Comparison of ENCODE assay signal across 8 mouse cellular contexts in the genomic region with DNA sequence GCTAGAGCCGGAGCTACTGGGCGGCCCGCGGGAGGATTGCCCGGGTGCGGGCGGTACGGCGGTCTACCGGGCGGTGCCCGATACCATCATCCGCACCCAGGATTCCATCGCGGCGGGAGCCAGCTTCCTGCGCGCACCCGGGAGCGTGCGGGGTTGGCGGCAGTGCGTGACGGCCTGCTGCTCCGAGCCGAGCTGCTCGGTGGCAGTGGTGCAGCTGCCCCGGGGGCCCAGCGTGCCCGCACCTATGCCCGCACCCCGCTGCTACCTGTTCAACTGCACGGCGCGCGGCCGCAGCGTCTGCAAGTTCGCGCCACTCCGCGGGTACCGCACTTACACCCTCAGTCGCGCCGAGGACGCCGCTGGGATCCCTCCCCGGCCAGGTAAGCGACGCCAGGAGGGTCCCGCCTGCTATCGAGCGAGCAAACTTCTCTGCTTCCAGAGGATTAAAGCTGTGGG. TPM values are rescaled to one million over a fixed set of nuclear protein-coding genes. Genes with fewer than 3 reads are reported as not detected.
DNase-seq lines count a peak whose midpoint lies in the region; ATAC-seq and TF ChIP-seq lines count a peak whose summit lies in the region.

No protein-coding gene starts in this region.

- TF ChIP-seq CTCF in olfactory bulb, adult 2 months (IDR thresholded peaks at IDR 0.05; ENCODE audit: insufficient read depth, low read depth, low read length), result no peak

- ATAC-seq in kidney, embryonic 14.5 days (ENCODE audit: low FRiP score, low TSS enrichment), result 0 out of 2 replicates have a peak, but pooled peaks have one; percentile 30
- ATAC-seq in embryonic facial prominence, embryonic 12.5 days (ENCODE audit: insufficient number of reproducible peaks, insufficient read depth, low FRiP score, low TSS enrichment), result no peak
- no peak for ATAC-seq in granulocyte monocyte progenitor cell, adult 5-6 weeks (replicated peaks; ENCODE audit: poor library complexity, severe bottlenecking)

- in situ Hi-C loops in ES-E14 (cut with MboI; ENCODE audit: low sequenced_read_pairs in 2 of 2, unreplicated experiment in 2 of 2), result no loop called here

- peak overlapping the region; percentile 51; the same call in 1 of the 2 replicates for H3K9ac ChIP-seq in kidney, embryonic 14.5 days (ENCODE audit: low read depth, low read length)
- peak overlapping the region; percentile 75 for H3K9ac ChIP-seq in ES-E14 (ENCODE audit: insufficient read depth, low read depth, low read length, poor library complexity, severe bottlenecking)
- H3K9ac ChIP-seq in embryonic facial prominence, embryonic 12.5 days, result peak overlapping the region; percentile 58

- peaks cover 5% of the 10 kb centered on the region; the same call in 1 of the 2 replicates for H3K4me1 ChIP-seq in kidney, embryonic 14.5 days (ENCODE audit: control insufficient read depth, insufficient read depth, low read length)
- H3K4me1 ChIP-seq in ES-E14 (ENCODE audit: control insufficient read depth in 2 of 2, insufficient read depth in 2 of 2, low read length in 2 of 2, poor library complexity in 1 of 2), result peaks cover 0 to 5% of the 10 kb centered on the region in 2 experiments; a peak in 1 of 4 replicates
- peaks cover 3% of the 10 kb centered on the region; the same call in 1 of the 2 replicates for H3K4me1 ChIP-seq in embryonic facial prominence, embryonic 12.5 days
- peaks cover 12% of the 10 kb centered on the region for H3K4me1 ChIP-seq in limb, embryonic 10.5 days
- peaks cover 9% of the 10 kb centered on the region for H3K4me1 ChIP-seq in olfactory bulb, adult 2 months (ENCODE audit: control insufficient read depth, insufficient read depth, low read length)

- peak overlapping the region; percentile 70 for H3K4me3 ChIP-seq in kidney, embryonic 14.5 days (ENCODE audit: low read length)
- peak overlapping the region; percentile 90 to 99 for H3K4me3 ChIP-seq in ES-E14 (ENCODE audit: insufficient read depth in 1 of 2, low read depth in 1 of 2, low read length in 2 of 2, poor library complexity in 1 of 2, severe bottlenecking in 1 of 2)
- peak overlapping the region; percentile 66 for H3K4me3 ChIP-seq in embryonic facial prominence, embryonic 12.5 days
- H3K4me3 ChIP-seq in limb, embryonic 10.5 days, result peak overlapping the region; percentile 82
- H3K4me3 ChIP-seq in olfactory bulb, adult 2 months (ENCODE audit: insufficient read depth, low read depth, low read length), result peak overlapping the region; percentile 81

- no peak for TF ChIP-seq POLR2A in olfactory bulb, adult 2 months (IDR thresholded peaks at IDR 0.05; ENCODE audit: insufficient read depth, low read depth, low read length)

- H3K36me3 ChIP-seq in kidney, embryonic 14.5 days (ENCODE audit: control insufficient read depth, insufficient read depth, low read length), result no peaks in the 10 kb centered on the region
- no peaks in the 10 kb centered on the region for H3K36me3 ChIP-seq in ES-E14 (ENCODE audit: control insufficient read depth, insufficient read depth, low read length, poor library complexity, severe bottlenecking)
- no peaks in the 10 kb centered on the region for H3K36me3 ChIP-seq in embryonic facial prominence, embryonic 12.5 days
- no peaks in the 10 kb centered on the region for H3K36me3 ChIP-seq in limb, embryonic 10.5 days

- no peak overlapping the region for H3K27ac ChIP-seq in kidney, embryonic 14.5 days (ENCODE audit: low read depth, low read length)
- no peak overlapping the region for H3K27ac ChIP-seq in ES-E14 (ENCODE audit: insufficient read depth, low read depth, low read length, poor library complexity, severe bottlenecking)
- H3K27ac ChIP-seq in embryonic facial prominence, embryonic 12.5 days, result no peak overlapping the region
- H3K27ac ChIP-seq in limb, embryonic 10.5 days, result no peak overlapping the region
- H3K27ac ChIP-seq in olfactory bulb, adult 2 months (ENCODE audit: insufficient read depth, low read depth, low read length), result 0 out of 2 replicates have a peak overlapping the region, but pooled peaks have one; percentile 30

- peaks cover 15% of the 10 kb centered on the region for H3K27me3 ChIP-seq in kidney, embryonic 14.5 days (ENCODE audit: control insufficient read depth, insufficient read depth, low read length)
- peaks cover 21% of the 10 kb centered on the region for H3K27me3 ChIP-seq in embryonic facial prominence, embryonic 12.5 days
- peaks cover 30% of the 10 kb centered on the region for H3K27me3 ChIP-seq in limb, embryonic 10.5 days (ENCODE audit: low read depth, poor library complexity, severe bottlenecking)

- DNase-seq in kidney, adult 11 months, result no peak
- DNase-seq in ES-E14 (ENCODE audit: low read depth, low spot score), result no peak
- DNase-seq in limb, embryonic 10.5 days (ENCODE audit: low spot score), result peak; percentile 40
- no peak for DNase-seq in Muller cell, postnatal 12 days (ENCODE audit: inconsistent ontology term)

- no peaks in the 10 kb centered on the region for H3K9me3 ChIP-seq in kidney, embryonic 14.5 days (ENCODE audit: control insufficient read depth, low read length)
- no peaks in the 10 kb centered on the region for H3K9me3 ChIP-seq in ES-E14 (ENCODE audit: control insufficient read depth, insufficient read depth, low read depth, low read length)
- no peaks in the 10 kb centered on the region for H3K9me3 ChIP-seq in embryonic facial prominence, embryonic 12.5 days
- H3K9me3 ChIP-seq in limb, embryonic 10.5 days (replicated peaks), result no peaks in the 10 kb centered on the region

- under 1% methylated on average over 52 of the region's 54 CpGs for WGBS in kidney, embryonic 14.5 days
- WGBS in embryonic facial prominence, embryonic 12.5 days, result under 1% methylated on average over 54 of the region's 54 CpGs
- WGBS in limb, embryonic 10.5 days, result under 1% methylated on average over 54 of the region's 54 CpGs
- under 1% methylated on average over 54 of the region's 54 CpGs for WGBS in olfactory bulb, adult 2 months

- H3K4me2 ChIP-seq in kidney, embryonic 14.5 days (replicated peaks; ENCODE audit: low read depth, low read length), result peak overlapping the region; percentile 100
- H3K4me2 ChIP-seq in embryonic facial prominence, embryonic 12.5 days (replicated peaks), result peak overlapping the region; percentile 100

TF ChIP-seq in ES-E14, 5 proteins besides CTCF, POLR2A, EP300 and RAD21:
- 0 out of 2 replicates have a peak, but pooled peaks have one; percentile 33 for TF ChIP-seq HCFC1 (IDR thresholded peaks at IDR 0.05; ENCODE audit: borderline replicate concordance, insufficient read depth, low read length)
- no peak for TF ChIP-seq MAFK (IDR thresholded peaks at IDR 0.05; ENCODE audit: insufficient read depth, low read depth, low read length)

RNA-seq across cellular contexts. Expression of a gene that starts 0.7 kb away (rescaled TPM):
- polyA plus RNA-seq in kidney, embryonic 14.5 days (2014; fragmentation: Nextera tagmentation; extraction: Ambion mirVana), result 1.2 TPM in 2 replicates
- total RNA-seq in ES-E14 (2012; rRNA removed), result 25.6 and 44.0 TPM in 2 replicates
- 7.3 and 7.7 TPM in 2 replicates for polyA plus RNA-seq in embryonic facial prominence, embryonic 12.5 days (2016; fragmentation: Nextera tagmentation; extraction: Ambion mirVana)
- 1.4 and 1.6 TPM in 2 replicates for polyA plus RNA-seq in limb, embryonic 10.5 days (2016; fragmentation: Nextera tagmentation; extraction: Ambion mirVana)
- not detected in 2 replicates for polyA plus RNA-seq in olfactory bulb, adult 2 months (2012; ENCODE audit: insufficient read depth, insufficient read length, low replicate concordance, missing spikeins)
- 0.45 and 1.2 TPM in 2 replicates for total RNA-seq in granulocyte monocyte progenitor cell, adult 5-6 weeks (2014; fragmentation: Nextera tagmentation)
- total RNA-seq in granulocyte monocyte progenitor cell, adult 5-6 weeks (2017), result 0.57 and 0.82 TPM in 2 replicates
